Mouse (Mus musculus): ENCODE measurements around the gene Msl1.

Msl1 gene

DNA sequence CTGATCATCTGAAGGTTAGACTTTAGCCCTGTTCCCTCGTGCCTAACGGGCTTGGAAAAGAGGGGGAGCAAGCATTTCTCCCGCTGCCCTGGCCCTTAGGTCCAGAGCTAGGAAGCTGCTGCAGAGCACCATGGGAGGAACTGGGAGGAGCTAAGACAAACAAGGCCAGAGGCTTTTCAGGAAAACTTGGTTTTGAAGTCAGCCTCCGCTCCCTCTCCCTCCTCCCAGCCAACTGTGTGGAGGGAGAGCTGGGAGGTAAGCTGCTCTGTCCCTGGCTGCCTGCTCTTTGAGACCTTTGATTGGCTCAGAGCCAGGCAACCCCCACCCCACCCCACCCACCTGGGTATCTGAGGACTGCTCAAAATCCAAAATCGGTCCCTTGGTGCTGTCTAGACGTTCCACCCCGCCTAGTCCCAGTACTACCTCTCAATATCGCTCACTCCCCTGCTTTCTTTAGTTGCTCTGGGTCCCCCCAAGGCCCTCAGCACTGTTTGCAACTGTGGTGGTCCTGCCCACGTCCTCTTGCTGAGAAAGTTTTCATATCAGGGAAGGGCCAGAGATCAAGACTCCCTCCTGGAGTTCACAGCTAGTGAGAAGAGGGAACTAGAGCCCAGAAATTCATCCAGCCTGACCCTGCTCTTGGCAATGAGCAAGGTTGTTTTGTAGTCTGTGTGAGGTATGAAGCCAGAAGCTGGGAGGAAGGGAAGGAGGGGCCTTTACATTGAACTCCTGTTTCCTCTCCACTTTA, 18.3 kb upstream of the Msl1 start:
- WGBS: 34% methylated on average over 9 of the region's 9 CpGs

DNA sequence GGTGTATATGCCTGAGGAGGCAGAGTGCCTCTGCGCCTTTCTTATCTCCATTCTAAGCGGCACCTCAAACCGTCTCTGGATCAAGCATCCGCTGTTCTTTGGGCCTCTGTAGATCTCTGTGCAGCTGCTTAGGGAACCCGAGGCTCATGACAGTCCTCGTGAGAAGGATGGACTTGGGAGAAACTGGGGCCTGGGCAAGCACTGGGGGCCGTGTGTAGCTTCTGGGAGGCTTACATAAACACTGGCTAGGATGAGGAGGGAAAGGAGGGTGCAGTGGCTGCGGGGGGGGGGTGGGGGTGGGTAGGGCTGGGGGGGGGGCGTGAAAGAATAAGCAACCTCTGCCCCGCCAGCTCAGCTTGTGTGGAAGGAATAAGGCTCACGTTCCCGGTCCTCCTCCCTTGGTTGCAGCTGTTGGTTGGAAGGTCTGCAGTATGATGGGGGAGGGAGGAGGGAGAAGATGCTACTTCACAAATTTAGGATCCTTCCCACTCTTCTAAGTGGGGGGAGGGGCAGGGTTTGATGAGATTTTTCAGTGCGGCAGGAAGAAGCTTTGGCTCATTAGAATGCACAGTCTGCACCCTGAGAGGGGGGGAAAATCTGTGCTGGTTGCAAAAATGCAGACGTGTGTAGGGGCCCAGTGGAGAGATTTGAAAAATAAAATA, 13.3 kb upstream of the Msl1 start:
- 17% methylated on average over 13 of the region's 14 CpGs for WGBS

DNA sequence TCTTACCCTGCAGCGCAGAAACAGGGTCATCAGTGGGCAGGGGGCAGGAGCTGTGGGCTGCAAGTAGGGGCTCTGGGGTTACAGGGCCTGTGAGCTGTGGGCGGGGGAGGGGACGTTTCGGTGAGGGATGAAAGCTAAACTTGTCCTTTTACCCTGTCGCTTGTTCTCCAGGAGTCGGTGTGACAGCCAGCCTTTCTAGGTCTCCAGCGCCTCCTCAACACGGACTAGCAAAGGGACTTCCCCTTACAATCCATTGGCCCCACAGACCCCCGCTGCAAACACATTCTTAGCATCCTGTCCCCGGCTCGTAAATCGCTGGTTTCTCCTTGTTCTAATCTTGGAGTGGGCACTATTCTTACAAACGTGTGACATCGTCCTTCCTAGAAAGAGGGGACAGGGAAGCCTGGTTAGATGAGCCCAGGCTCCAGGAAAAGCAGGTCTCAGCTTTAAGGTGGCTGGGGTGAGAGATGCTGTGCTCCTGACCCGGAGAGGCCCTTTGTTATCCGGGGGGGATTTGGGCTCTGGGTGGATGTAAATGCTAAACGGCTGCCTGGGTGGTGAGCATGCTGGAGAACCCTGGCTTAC, 12.6 kb upstream of the Msl1 start:
- 6% methylated on average over 17 of the region's 17 CpGs for WGBS

- under 1% methylated on average over 20 of the region's 20 CpGs for WGBS
These were observed 12.1 kb upstream of the Msl1 start for GRCm38 (mm10) chr11:98783236-98783696.

- WGBS: 75% methylated on average over 4 of the region's 4 CpGs
These were observed 11.2 kb upstream of the Msl1 start for GRCm38 (mm10) chr11:98784139-98784538.

GRCm38 (mm10) chr11:98785214-98785613, 10.1 kb upstream of the Msl1 start:
- WGBS: 31% methylated on average over 10 of the region's 10 CpGs

GRCm38 (mm10) chr11:98785772-98786281, 9.5 kb upstream of the Msl1 start:
- WGBS: under 1% methylated on average over 12 of the region's 12 CpGs

GRCm38 (mm10) chr11:98786359-98787214, 8.7 kb upstream of the Msl1 start:
- WGBS: under 1% methylated on average over 15 of the region's 15 CpGs

- 21% methylated on average over 7 of the region's 7 CpGs for WGBS
These were observed 8.1 kb upstream of the Msl1 start for GRCm38 (mm10) chr11:98787229-98787628.

DNA sequence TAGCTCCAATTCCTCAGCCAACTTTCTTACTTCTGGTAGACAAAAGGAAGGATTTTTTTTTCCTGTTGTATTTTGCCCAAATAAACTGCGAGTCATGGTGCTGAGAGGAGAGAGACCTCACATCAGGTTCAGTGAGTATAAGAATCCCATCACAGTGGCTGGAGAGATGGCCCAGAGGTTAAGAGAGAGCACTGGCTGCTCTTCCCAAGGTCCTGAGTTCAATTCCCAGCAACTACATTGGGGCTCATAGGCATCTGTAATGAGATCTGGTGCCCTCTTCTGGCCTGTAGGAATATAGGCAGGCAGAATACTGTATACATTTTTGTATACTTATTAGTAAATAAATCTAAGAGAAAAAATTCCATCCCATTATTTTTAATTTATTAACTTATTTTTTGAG, 7.6 kb upstream of the Msl1 start:
- WGBS: 80% methylated on average over 1 of the region's 1 CpGs

DNA sequence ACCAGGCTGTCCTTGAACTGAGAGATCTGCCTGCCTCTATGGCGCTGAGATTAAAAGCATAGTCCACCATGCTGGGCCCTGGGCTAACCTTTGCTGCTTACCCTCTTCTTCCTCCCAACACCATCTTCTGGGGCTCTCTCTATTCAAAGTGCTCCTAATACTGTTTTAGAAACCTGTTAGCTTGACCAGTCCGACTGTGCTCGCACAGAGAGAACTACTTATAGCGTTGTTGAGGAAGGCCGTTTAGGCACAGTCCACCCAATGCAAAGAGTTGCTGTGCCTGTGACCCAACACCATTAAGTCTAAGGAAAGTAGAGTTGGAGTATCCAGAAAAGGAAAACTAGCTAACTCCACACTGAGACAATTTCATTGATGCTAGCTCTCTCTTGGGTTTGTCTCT, 7.2 kb upstream of the Msl1 start:
- 88% methylated on average over 5 of the region's 5 CpGs for WGBS

- WGBS: 3% methylated on average over 18 of the region's 18 CpGs
These were observed 6.6 kb upstream of the Msl1 start for GRCm38 (mm10) chr11:98788550-98789218.

GRCm38 (mm10) chr11:98789219-98789807, 6.0 kb upstream of the Msl1 start:
- WGBS: 1% methylated on average over 25 of the region's 25 CpGs

DNA sequence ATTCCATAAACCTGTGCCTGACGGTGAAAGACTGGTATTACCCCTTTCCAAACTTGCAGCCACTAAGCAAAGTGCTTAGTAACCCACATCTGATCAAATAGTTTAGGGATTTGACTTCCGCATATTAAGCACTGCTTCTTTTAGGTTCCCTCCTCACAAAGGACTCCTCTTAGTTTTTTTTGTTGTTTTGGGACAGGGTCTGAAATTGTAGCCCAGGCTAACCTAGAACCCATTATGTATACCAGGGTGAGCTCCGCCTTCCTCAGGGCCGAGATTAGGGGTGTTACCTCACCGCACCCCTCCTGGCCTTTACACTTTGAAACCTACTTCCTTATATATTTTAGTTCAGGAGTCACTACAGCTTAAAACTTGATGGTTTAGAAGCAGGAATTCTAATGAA, 5.5 kb upstream of the Msl1 start:
- 32% methylated on average over 5 of the region's 5 CpGs for WGBS

DNA sequence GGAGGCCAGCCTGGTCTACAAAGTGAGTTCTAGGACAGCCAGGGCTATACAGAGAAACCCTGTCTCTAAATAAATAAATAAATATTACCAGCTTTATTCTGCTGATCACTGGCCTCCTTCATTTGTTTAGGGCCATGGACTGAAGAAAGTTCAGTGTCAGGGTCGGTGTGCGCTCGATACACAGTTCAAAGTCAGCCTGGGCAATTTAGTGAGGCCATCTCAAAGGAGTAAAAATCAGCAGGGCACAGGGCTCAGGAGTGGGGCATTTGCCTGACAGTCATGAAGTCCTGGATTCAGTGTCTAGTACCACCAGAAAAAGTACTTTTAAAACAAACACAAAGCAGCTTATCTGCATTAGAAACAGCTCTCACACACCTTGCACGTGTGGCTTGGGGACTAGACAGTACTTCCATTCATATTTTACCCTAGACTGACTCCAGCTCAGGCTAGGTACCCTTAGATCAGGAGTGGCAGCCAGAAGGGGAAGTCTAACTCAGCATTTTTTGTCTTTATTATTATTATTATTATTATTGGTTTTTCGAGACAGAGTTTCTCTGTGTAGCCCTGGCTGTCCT, 4.6 kb upstream of the Msl1 start:
- 83% methylated on average over 5 of the region's 5 CpGs for WGBS

GRCm38 (mm10) chr11:98791448-98791847, 3.9 kb upstream of the Msl1 start:
- WGBS: 78% methylated on average over 1 of the region's 1 CpGs

GRCm38 (mm10) chr11:98792081-98792480, 3.2 kb upstream of the Msl1 start:
- WGBS: 13% methylated on average over 4 of the region's 4 CpGs

- WGBS: under 1% methylated on average over 29 of the region's 30 CpGs
These were observed 774 bp upstream of the Msl1 start for GRCm38 (mm10) chr11:98794469-98795014.

GRCm38 (mm10) chr11:98795714-98796514, 598 bp downstream of the Msl1 start:
- WGBS: under 1% methylated on average over 64 of the region's 74 CpGs

All from cerebral cortex, adult 2 months (tissue).